Mouse (Mus musculus): ENCODE results near the gene Pgc. TPM values are rescaled to one million over a fixed set of nuclear protein-coding genes. Genes with fewer than 3 reads are reported as not detected.

The Pgc gene
- 0.17 TPM in 1 of 2 replicates, not detected in the other for polyA plus RNA-seq (2015; fragmentation: Nextera tagmentation; extraction: Ambion mirVana)

DNA sequence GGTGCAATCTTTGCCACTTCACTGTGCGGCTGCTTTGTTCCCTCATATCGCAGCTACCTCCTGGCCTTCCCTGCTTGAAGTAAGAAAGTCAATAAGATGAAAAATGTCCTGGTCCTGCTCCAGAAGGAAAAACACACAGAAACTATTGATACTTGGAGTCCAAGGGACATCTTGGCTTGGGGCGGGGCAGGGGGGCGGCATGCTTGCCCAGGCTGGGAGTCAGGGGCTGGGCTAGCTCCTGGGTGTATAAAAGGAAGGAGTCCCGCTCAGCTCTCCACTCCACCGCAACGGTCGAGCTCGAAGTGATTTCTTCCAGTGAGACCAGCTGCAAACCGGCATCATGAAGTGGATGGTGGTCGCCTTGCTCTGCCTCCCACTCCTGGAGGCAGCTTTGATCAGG is at the start of gene Pgc:
Gene Pgc (plus strand): TSS at position 277 of the 400 bp plus-strand sequence.
- Histone ChIP-seq H3K4me1 (no peaks in the 10 kb centered on the region), H3K36me3 (no peaks in the 10 kb centered on the region), H3K9ac (replicated peaks) (no peak within 1 kb of the TSS), H3K27ac (replicated peaks) (no peak within 1 kb of the TSS), H3K4me2 (no peak within 1 kb of the TSS), H3K9me3 (replicated peaks) (no peaks in the 10 kb centered on the region), H3K4me3 (replicated peaks) (no peak within 1 kb of the TSS), H3K27me3 (replicated peaks) (peaks cover 4% of the 10 kb centered on the region; the same call in 1 of the 2 replicates)
- WGBS: 77% methylated on average over 11 of the region's 11 CpGs
- no peak for ATAC-seq (ENCODE audit: low FRiP score)

DNA sequence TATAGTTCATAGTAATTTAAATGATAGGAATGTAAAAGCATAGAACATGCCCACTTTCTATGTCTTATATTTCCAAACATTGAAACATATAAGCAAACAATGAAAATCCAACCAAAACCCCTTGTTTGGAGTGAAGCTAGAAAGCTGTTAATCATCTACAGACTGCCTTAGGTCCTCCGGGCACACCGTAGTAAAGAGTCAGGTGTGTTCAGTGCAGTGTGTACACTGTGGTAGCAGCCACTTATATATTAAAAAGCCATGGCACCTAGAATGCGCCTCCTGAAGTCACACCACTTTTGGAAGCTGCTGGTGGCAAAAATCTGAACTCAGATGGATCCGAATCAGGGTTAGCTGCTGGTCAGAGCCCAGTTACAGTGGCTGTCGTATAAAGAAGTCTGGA is 48.4 kb upstream of the Pgc start:
- no peak overlapping the region for H3K4me3 ChIP-seq (replicated peaks)
- peaks cover 6% of the 10 kb centered on the region for H3K4me1 ChIP-seq
- no peak for ATAC-seq (ENCODE audit: low FRiP score)
- peaks cover 67% of the 10 kb centered on the region for H3K36me3 ChIP-seq
- no peak overlapping the region for H3K4me2 ChIP-seq
- H3K9ac ChIP-seq (replicated peaks): no peak overlapping the region
- no peak overlapping the region for H3K27ac ChIP-seq (replicated peaks)
- H3K9me3 ChIP-seq (replicated peaks): no peaks in the 10 kb centered on the region
- no peaks in the 10 kb centered on the region for H3K27me3 ChIP-seq (replicated peaks)
- WGBS: 90% methylated on average over 5 of the region's 5 CpGs

DNA sequence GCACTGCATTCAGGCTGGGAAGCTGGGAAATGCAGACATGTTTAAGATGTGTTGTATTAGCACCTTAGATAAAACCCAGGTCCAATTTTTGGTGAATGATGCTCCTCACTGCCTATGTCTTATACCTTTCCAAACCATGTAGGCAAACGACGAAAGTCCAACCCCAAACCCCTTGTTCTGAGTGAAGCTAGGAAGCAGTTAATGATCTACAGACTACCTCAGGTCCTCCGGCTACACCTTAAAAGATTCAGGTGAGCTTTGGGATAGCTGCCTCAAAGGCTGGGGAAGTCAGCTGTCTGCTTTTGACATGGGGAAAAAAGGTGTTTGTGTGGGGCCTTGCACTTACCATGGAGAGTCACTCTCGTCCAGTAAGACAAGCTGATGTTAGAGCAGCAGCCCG is 47.9 kb upstream of the Pgc start:
- Histone ChIP-seq H3K9me3 (replicated peaks) (no peaks in the 10 kb centered on the region), H3K36me3 (peaks cover 71% of the 10 kb centered on the region), H3K9ac (replicated peaks) (no peak overlapping the region), H3K27me3 (replicated peaks) (no peaks in the 10 kb centered on the region), H3K4me3 (replicated peaks) (no peak overlapping the region), H3K27ac (replicated peaks) (no peak overlapping the region), H3K4me1 (peaks cover 5% of the 10 kb centered on the region; the same call in 1 of the 2 replicates), H3K4me2 (no peak overlapping the region)
- no peak for ATAC-seq (ENCODE audit: low FRiP score)
- WGBS: 84% methylated on average over 5 of the region's 5 CpGs

DNA sequence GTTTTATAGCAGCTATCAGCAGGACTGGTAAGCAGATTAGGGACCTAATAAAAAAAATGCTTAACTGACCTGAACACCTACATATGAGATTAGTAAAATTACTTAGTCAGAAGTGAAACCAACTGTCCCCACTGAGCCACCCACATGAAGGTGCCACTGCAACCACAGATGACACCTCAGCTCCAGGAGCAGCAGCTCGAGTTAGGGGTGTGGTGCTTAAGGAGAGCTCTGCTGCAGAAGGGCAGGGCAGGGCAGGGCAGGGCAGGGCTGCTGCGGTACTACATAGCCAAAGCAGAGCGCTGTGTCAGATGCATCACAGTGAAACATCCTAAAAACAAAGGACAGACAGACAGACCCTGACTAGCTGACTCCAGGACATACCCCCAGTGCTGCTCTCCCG is 43.8 kb upstream of the Pgc start:
- peaks cover 17% of the 10 kb centered on the region for H3K4me1 ChIP-seq
- ATAC-seq (ENCODE audit: low FRiP score): no peak
- no peak overlapping the region for H3K27ac ChIP-seq (replicated peaks)
- H3K9ac ChIP-seq (replicated peaks): no peak overlapping the region
- H3K9me3 ChIP-seq (replicated peaks): no peaks in the 10 kb centered on the region
- H3K27me3 ChIP-seq (replicated peaks): no peaks in the 10 kb centered on the region
- H3K36me3 ChIP-seq: peaks cover 72% of the 10 kb centered on the region
- H3K4me3 ChIP-seq (replicated peaks): no peak overlapping the region
- 86% methylated on average over 4 of the region's 4 CpGs for WGBS
- no peak overlapping the region for H3K4me2 ChIP-seq

DNA sequence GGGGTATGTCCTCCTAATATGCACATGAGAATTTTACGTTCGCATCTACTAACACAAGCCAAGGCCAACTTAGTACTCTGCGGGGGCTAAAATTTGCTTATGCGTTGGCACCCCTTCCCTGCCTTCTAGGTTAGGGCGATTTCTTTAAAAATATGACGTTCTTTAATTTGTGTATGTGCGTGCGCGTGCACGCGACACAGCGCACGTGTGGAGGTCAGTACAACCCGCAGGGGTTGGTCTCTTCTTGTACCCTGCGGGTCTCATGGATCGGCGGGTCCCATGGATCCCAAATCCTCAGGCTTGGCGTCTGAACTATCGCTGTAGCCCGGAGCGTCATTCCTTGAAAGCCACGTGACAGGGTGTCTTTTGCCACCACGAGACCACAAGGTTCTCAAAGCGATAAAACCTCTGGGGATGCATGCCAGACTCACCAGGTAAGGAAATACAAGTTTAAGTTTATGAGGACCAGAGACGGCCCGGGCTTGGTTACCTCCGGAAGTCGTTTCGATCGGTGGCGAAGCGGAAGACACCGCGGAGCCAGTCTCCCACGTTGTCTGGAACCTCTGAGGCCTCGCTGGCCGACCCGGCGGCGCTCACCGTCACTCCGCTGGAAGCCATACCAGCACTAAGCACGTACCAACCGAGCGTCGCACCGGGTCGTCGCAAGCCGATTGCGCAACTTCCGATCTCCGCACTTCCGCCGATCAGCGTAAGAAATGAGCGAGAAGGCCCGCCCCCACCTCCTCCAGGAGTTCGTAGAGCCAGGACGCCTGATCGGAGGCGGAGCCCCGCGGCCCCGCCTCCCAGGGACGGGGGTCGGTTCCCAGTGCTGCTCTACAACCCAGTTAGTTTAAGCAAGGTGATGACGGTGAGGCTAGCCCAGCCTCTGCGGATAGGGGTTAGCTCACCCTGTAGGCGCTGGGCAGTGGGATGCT is 39.0 kb upstream of the Pgc start:
- H3K27me3 ChIP-seq (replicated peaks): no peaks in the 10 kb centered on the region
- 1% methylated on average over 70 of the region's 70 CpGs for WGBS
- ATAC-seq (ENCODE audit: low FRiP score): peak; percentile 92
- H3K4me1 ChIP-seq: peaks cover 34% of the 10 kb centered on the region
- peaks cover 27% of the 10 kb centered on the region for H3K36me3 ChIP-seq
- no peaks in the 10 kb centered on the region for H3K9me3 ChIP-seq (replicated peaks)
- H3K4me3 ChIP-seq (replicated peaks): peak overlapping the region; percentile 78
- H3K9ac ChIP-seq (replicated peaks): peak overlapping the region; percentile 92
- peak overlapping the region; percentile 91 for H3K27ac ChIP-seq (replicated peaks)
- peak overlapping the region; percentile 77 for H3K4me2 ChIP-seq

DNA sequence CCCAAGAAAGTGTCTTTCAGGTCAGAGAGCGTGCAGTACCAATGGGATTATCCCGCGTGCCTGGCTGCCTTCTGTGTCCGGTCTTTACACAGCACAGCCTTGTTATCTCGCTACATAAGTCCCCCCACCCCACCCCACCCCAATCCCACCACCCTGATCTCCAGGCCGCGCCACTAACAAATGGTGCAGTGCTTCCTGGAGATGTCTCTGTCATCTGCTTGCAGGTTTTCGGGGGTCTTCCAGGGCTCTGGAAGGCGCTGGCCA is 38.4 kb upstream of the Pgc start, which contains the start of gene Tomm6:
Gene Tomm6 (minus strand): TSS at position 43 of the 264 bp plus-strand sequence.
- Histone ChIP-seq H3K9me3 (replicated peaks) (no peaks in the 10 kb centered on the region), H3K27me3 (replicated peaks) (no peaks in the 10 kb centered on the region), H3K4me3 (replicated peaks) (peak within 1 kb of the TSS; percentile 78), H3K4me1 (peaks cover 36% of the 10 kb centered on the region), H3K27ac (replicated peaks) (peak within 1 kb of the TSS; percentile 91), H3K36me3 (peaks cover 21% of the 10 kb centered on the region), H3K4me2 (peak within 1 kb of the TSS; percentile 77), H3K9ac (replicated peaks) (peak within 1 kb of the TSS; percentile 92)
- no peak; the same call in 1 of the 2 replicates for ATAC-seq (ENCODE audit: low FRiP score)
- WGBS: 0% methylated on average over 9 of the region's 9 CpGs

DNA sequence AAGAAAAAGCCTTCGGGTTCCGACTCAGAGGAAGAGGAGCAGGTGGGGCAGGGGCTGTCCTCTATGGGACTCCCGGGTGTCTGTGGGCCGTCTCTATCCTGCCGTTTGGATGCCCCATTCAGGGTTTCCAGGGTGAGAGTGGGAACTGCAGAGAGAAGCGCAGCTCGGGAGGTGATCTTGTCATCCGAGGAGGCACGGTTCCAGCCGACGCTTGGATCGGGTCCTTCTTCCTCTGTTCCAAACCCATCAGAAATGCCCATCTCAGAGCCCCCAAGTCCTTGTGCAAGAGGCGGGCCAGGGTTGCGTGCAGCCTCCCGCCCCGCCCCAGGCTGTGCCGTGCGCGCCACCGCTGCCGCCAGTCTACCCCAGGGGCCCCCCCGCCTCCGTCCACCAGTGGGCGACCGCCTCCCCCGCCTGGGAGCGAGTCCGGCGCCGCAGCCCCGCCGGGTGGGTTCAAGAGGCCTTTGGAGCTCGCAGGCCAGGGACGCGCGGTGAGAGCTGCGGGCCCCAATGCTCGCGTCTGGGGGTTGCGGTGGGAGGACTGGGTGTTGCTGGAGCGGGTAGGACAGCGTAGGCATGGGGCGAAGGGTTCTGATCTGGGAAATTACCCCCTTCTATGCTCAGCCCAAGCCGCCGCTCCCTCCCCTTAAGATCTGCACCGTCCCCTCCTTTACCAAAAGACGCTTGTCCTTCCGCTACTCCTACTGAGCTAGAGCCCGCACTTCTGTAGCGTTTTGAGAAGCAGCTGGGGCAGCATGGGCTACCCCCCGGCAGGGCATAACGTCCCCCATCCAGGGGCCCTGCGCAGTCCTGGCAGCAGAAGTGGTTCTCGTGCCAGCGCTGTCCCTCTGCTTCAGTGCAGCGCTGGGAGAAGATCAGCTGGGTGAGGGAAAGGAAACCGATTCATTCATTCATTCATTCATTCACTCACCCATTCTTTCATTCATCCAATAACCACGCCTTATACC is 37.8 kb upstream of the Pgc start, which contains the start of gene Frs3:
Gene Frs3 (plus strand): TSS at position 423 of the 968 bp plus-strand sequence.
- Histone ChIP-seq H3K9me3 (replicated peaks) (no peaks in the 10 kb centered on the region), H3K27me3 (replicated peaks) (no peaks in the 10 kb centered on the region), H3K4me3 (replicated peaks) (peak within 1 kb of the TSS; percentile 78), H3K27ac (replicated peaks) (peak within 1 kb of the TSS; percentile 91), H3K4me2 (peak within 1 kb of the TSS; percentile 77), H3K4me1 (peaks cover 42% of the 10 kb centered on the region), H3K36me3 (peaks cover 17% of the 10 kb centered on the region; the same call in 1 of the 2 replicates), H3K9ac (replicated peaks) (peak within 1 kb of the TSS; percentile 92)
- peak; percentile 80 for ATAC-seq (ENCODE audit: low FRiP score)
- WGBS: under 1% methylated on average over 57 of the region's 58 CpGs

DNA sequence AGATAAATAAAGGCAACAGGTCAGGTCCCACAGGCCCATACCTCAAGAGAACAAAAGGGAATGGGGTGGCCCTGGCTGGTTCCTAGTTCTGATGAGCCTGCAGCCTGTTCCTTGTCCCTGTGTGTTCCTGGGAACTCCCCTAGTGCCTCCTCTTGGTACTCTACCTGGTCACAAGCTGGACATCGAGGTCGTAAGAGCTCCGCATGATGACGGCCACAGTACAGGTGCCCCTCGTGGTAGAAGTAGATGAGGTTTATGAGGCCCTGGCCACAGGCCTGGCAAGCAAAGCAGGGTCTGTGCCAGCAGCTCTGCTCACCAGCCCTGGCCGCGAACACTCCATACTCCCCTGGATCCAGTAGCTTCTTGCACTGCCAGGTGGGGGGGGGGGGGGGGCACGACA is 36.7 kb upstream of the Pgc start:
- no peaks in the 10 kb centered on the region for H3K27me3 ChIP-seq (replicated peaks)
- 0 out of 2 replicates have a peak, but pooled peaks cover 7% of the 10 kb centered on the region for H3K36me3 ChIP-seq
- no peak overlapping the region for H3K27ac ChIP-seq (replicated peaks)
- no peaks in the 10 kb centered on the region for H3K9me3 ChIP-seq (replicated peaks)
- WGBS: 76% methylated on average over 8 of the region's 8 CpGs
- peak overlapping the region; percentile 92; the same call in 1 of the 2 replicates for H3K9ac ChIP-seq (replicated peaks)
- H3K4me3 ChIP-seq (replicated peaks): peak overlapping the region; percentile 78
- H3K4me2 ChIP-seq: peak overlapping the region; percentile 77
- ATAC-seq (ENCODE audit: low FRiP score): no peak
- peaks cover 48% of the 10 kb centered on the region for H3K4me1 ChIP-seq

DNA sequence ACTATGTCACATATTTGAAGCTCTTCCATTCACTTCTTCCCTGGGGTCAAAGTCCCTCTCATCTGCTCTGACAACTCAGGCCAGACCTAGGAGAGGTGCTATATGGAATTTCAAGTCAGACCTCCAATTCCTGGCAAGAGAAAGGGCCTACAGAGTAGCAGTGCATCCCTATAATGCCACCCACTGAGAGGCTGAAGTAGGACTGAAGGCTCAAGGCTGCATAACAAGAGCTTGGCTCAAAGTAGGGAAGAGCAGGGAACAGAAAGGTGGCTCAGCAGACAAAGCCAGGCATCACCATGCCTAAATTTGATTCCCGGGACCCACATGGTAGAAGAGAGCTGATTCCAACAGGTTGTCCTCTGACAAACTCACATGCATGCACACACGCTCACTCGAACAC is 35.0 kb upstream of the Pgc start:
- 93% methylated on average over 3 of the region's 3 CpGs for WGBS
- H3K27ac ChIP-seq (replicated peaks): no peak overlapping the region
- ATAC-seq (ENCODE audit: low FRiP score): no peak

DNA sequence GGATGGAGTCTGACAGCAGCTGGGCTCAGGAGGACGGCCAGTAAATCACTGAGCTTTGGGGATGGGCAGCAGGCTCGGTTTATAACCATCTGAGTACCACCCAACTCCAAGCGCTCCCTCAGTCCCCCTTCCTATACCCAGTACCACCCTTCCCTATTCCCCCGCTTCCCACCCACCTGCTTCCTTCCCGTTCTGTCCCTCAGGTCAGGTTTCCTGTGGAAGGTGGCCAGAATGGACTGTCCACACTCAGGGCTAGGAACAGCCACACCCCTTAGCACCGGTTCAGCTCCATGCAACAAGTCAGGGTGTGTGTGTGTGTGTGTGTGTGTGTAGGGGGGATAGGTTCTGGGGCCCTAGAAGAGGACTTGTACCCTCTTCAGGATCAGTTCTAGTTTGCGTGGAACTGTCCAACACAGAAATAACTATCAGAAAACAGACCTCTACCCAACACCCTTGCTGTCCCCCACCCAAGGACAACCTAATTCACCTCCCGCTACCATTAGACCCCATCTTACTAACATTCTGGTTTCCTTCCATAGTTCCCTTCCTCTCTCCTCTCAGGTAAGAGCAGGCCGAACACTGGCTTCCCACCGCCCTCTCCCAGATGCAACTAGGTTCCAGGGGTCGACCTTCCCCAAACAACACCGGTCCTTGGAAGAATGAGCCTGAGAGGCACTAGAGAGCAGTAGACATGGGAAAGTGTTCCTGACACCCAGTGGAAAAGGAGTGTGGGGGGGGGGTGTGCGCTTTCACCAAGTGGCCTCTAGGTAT is 32.8 kb upstream of the Pgc start:
- ATAC-seq (ENCODE audit: low FRiP score): no peak; the same call in 1 of the 2 replicates
- Histone ChIP-seq H3K27me3 (replicated peaks) (no peaks in the 10 kb centered on the region), H3K4me2 (peak overlapping the region; percentile 87), H3K4me3 (replicated peaks) (peak overlapping the region; percentile 77), H3K9ac (replicated peaks) (peak overlapping the region; percentile 88), H3K4me1 (peaks cover 37% of the 10 kb centered on the region), H3K36me3 (peaks cover 12% of the 10 kb centered on the region; the same call in 1 of the 2 replicates), H3K9me3 (replicated peaks) (no peaks in the 10 kb centered on the region), H3K27ac (replicated peaks) (peak overlapping the region; percentile 88)
- 25% methylated on average over 13 of the region's 13 CpGs for WGBS

More for the DNA sequence above, 35.0 kb upstream of the Pgc start:
- H3K27me3 ChIP-seq (replicated peaks): no peaks in the 10 kb centered on the region
- H3K4me1 ChIP-seq: peaks cover 45% of the 10 kb centered on the region
- H3K4me2 ChIP-seq: no peak overlapping the region
- no peaks in the 10 kb centered on the region for H3K36me3 ChIP-seq
- H3K9ac ChIP-seq (replicated peaks): no peak overlapping the region
- H3K9me3 ChIP-seq (replicated peaks): no peaks in the 10 kb centered on the region
- no peak overlapping the region for H3K4me3 ChIP-seq (replicated peaks)

DNA sequence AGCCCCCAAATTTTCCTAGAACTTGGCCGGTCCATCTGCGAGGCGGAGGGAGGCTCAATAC is 32.4 kb upstream of the Pgc start, which contains the start of gene Gm21981:
Gene Gm21981 (minus strand): TSS at position 14 of the 61 bp plus-strand sequence.
- H3K4me2 ChIP-seq: peak within 1 kb of the TSS; percentile 87
- WGBS: 0% methylated on average over 3 of the region's 3 CpGs
- H3K27ac ChIP-seq (replicated peaks): peak within 1 kb of the TSS; percentile 88
- H3K36me3 ChIP-seq: peaks cover 12% of the 10 kb centered on the region; the same call in 1 of the 2 replicates
- peak within 1 kb of the TSS; percentile 88 for H3K9ac ChIP-seq (replicated peaks)
- peak within 1 kb of the TSS; percentile 77 for H3K4me3 ChIP-seq (replicated peaks)
- no peaks in the 10 kb centered on the region for H3K9me3 ChIP-seq (replicated peaks)
- ATAC-seq (ENCODE audit: low FRiP score): no peak
- H3K27me3 ChIP-seq (replicated peaks): no peaks in the 10 kb centered on the region
- H3K4me1 ChIP-seq: peaks cover 34% of the 10 kb centered on the region
